Mouse (Mus musculus): ENCODE data around the gene Fer. TPM values are rescaled to one million over a fixed set of nuclear protein-coding genes. Genes with fewer than 3 reads are reported as not detected.

Gene Fer
- total and polyA plus RNA-seq, 2 experiments from 2014 or later: 14.3 to 24.8 TPM

GRCm38 (mm10) chr17:64138036-64138717 lies 275.3 kb downstream of the Fer start:
- peaks cover 8% of the 10 kb centered on the region; the same call in 1 of the 2 replicates for H3K36me3 ChIP-seq (ENCODE audit: insufficient read depth, low read length)
- H3K4me3 ChIP-seq (ENCODE audit: low read length): no peak overlapping the region
- H3K27me3 ChIP-seq (ENCODE audit: insufficient read depth, low read length): no peaks in the 10 kb centered on the region
- 93% methylated on average over 8 of the region's 8 CpGs for WGBS
- H3K4me1 ChIP-seq (ENCODE audit: insufficient read depth, low read length): peaks cover 9% of the 10 kb centered on the region
- DNase-seq (ENCODE audit: low spot score) (no peak), ATAC-seq (no peak)
- no peak overlapping the region for H3K27ac ChIP-seq
- no peak overlapping the region for H3K4me2 ChIP-seq (ENCODE audit: low read depth, low read length)
- no peak overlapping the region for H3K9ac ChIP-seq (replicated peaks; ENCODE audit: low read length)
- no peaks in the 10 kb centered on the region for H3K9me3 ChIP-seq (ENCODE audit: low read length)
- TF ChIP-seq CTCF (IDR thresholded peaks at IDR 0.05; ENCODE audit: low read depth): no peak

DNA sequence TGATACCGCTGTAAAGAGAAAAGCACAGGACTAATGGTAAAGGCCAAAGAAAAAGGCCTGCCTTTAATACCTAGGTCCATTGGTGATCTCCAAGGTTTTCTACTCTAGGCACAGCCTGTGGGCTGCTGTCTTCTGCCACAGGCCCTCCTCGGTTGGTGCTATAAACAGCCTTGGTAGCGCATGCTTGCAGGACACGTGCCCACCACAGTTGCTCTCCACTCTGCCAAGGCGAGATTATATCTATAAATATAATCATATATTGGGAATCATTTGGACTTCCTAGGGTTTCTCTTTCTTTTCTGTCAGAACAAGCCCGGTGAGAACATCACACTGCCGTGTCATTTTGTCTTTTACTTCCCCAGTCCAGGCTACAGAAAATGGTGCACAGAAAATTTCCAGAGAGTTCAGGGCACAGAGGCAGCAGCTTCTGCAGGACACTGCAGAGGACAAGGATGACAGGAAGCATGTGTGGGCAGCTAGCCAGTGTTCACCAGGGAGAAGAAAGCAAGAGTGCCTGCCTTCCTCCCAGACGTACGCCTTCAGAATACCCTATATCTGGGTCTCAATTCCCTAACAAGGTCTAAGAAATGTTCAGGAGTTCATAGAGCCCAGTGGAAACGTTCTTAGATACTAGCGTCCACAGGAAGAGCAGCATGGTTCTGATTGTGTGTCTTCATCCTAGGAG lies 276.5 kb downstream of the Fer start:
- TF ChIP-seq CTCF (IDR thresholded peaks at IDR 0.05; ENCODE audit: low read depth): no peak
- Histone ChIP-seq H3K9ac (replicated peaks; ENCODE audit: low read length) (no peak overlapping the region), H3K27ac (peak overlapping the region; percentile 28; the same call in 1 of the 2 replicates), H3K27me3 (ENCODE audit: insufficient read depth, low read length) (no peaks in the 10 kb centered on the region), H3K4me2 (ENCODE audit: low read depth, low read length) (no peak overlapping the region), H3K4me1 (ENCODE audit: insufficient read depth, low read length) (peaks cover 9% of the 10 kb centered on the region), H3K9me3 (ENCODE audit: low read length) (no peaks in the 10 kb centered on the region), H3K4me3 (ENCODE audit: low read length) (no peak overlapping the region), H3K36me3 (ENCODE audit: insufficient read depth, low read length) (peaks cover 8% of the 10 kb centered on the region; the same call in 1 of the 2 replicates)
- 71% methylated on average over 11 of the region's 11 CpGs for WGBS
- ATAC-seq: no peak
- no peak for DNase-seq (ENCODE audit: low spot score)

GRCm38 (mm10) chr17:64140063-64140850 lies 277.4 kb downstream of the Fer start:
- 32% methylated on average over 18 of the region's 18 CpGs for WGBS
- DNase-seq (ENCODE audit: low spot score) (peak; percentile 57), ATAC-seq (peak; percentile 79)
- Histone ChIP-seq H3K9ac (replicated peaks; ENCODE audit: low read length) (0 out of 2 replicates have a peak overlapping the region, but pooled peaks have one; percentile 28), H3K4me2 (ENCODE audit: low read depth, low read length) (no peak overlapping the region), H3K27me3 (ENCODE audit: insufficient read depth, low read length) (no peaks in the 10 kb centered on the region), H3K4me1 (ENCODE audit: insufficient read depth, low read length) (peaks cover 9% of the 10 kb centered on the region), H3K27ac (peak overlapping the region; percentile 28; the same call in 1 of the 2 replicates), H3K4me3 (ENCODE audit: low read length) (no peak overlapping the region), H3K9me3 (ENCODE audit: low read length) (no peaks in the 10 kb centered on the region), H3K36me3 (ENCODE audit: insufficient read depth, low read length) (peaks cover 8% of the 10 kb centered on the region; the same call in 1 of the 2 replicates)
- TF ChIP-seq CTCF (IDR thresholded peaks at IDR 0.05; ENCODE audit: low read depth): no peak

GRCm38 (mm10) chr17:64141856-64142255 lies 279.0 kb downstream of the Fer start:
- TF ChIP-seq CTCF (IDR thresholded peaks at IDR 0.05; ENCODE audit: low read depth): no peak
- ATAC-seq: peak; percentile 58
- Histone ChIP-seq H3K27ac (0 out of 2 replicates have a peak overlapping the region, but pooled peaks have one; percentile 2), H3K27me3 (ENCODE audit: insufficient read depth, low read length) (no peaks in the 10 kb centered on the region), H3K9ac (replicated peaks; ENCODE audit: low read length) (no peak overlapping the region), H3K36me3 (ENCODE audit: insufficient read depth, low read length) (peaks cover 8% of the 10 kb centered on the region; the same call in 1 of the 2 replicates), H3K4me2 (ENCODE audit: low read depth, low read length) (no peak overlapping the region), H3K9me3 (ENCODE audit: low read length) (no peaks in the 10 kb centered on the region), H3K4me1 (ENCODE audit: insufficient read depth, low read length) (peaks cover 9% of the 10 kb centered on the region), H3K4me3 (ENCODE audit: low read length) (no peak overlapping the region)
- WGBS: 48% methylated on average over 9 of the region's 9 CpGs
- DNase-seq (ENCODE audit: low spot score): peak; percentile 30

DNA sequence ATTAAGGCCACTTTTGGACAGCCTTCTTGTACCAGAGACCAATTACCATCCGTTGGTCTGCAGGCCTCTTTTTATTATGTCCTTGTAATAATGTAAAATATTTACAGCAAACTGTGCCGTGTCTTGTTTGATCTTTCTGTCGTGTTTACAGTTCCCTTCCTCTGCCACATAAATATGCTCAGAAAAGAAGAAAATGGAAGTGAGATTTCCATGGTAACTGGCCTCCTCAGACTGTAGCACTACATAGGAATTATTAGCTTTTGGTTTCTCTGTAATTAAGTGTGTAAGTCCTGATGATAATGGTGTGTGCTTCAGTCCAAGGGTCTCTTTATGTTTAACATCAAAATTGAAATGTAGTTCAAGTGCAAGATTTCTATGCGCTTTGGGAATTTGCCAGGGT lies 283.5 kb downstream of the Fer start:
- TF ChIP-seq CTCF (IDR thresholded peaks at IDR 0.05; ENCODE audit: low read depth): no peak
- H3K36me3 ChIP-seq (ENCODE audit: insufficient read depth, low read length): no peaks in the 10 kb centered on the region; the same call in 1 of the 2 replicates
- DNase-seq (ENCODE audit: low spot score) (no peak), ATAC-seq (no peak)
- H3K4me2 ChIP-seq (ENCODE audit: low read depth, low read length): no peak overlapping the region
- H3K27ac ChIP-seq: no peak overlapping the region
- H3K4me3 ChIP-seq (ENCODE audit: low read length): no peak overlapping the region
- H3K9ac ChIP-seq (replicated peaks; ENCODE audit: low read length): no peak overlapping the region
- no peaks in the 10 kb centered on the region for H3K27me3 ChIP-seq (ENCODE audit: insufficient read depth, low read length)
- 61% methylated on average over 4 of the region's 4 CpGs for WGBS
- no peaks in the 10 kb centered on the region for H3K9me3 ChIP-seq (ENCODE audit: low read length)
- H3K4me1 ChIP-seq (ENCODE audit: insufficient read depth, low read length): no peaks in the 10 kb centered on the region

DNA sequence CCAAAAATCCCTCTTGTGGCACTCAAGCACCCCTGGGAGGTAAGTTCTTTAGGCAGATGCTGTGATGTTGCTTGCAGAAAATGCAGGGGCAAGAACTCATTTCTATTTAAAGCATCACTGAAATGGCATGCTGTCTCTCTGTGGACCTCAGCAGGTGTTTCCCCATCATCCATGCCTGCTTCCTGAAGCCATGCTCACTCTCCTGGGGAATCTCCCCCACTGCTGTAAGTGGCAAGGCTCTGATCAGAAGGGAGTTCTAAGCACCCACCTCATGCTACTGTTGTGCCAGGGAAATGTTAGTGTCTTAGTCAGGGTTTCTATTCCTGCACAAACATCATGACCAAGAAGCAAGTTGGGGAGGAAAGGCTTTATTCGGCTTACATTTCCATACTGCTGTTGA lies 287.9 kb downstream of the Fer start:
- H3K27me3 ChIP-seq (ENCODE audit: insufficient read depth, low read length): no peaks in the 10 kb centered on the region
- no peak overlapping the region for H3K27ac ChIP-seq
- no peak for ATAC-seq
- no peak for TF ChIP-seq CTCF (IDR thresholded peaks at IDR 0.05; ENCODE audit: low read depth)
- no peak overlapping the region for H3K9ac ChIP-seq (replicated peaks; ENCODE audit: low read length)
- no peak overlapping the region for H3K4me2 ChIP-seq (ENCODE audit: low read depth, low read length)
- no peaks in the 10 kb centered on the region; the same call in 1 of the 2 replicates for H3K36me3 ChIP-seq (ENCODE audit: insufficient read depth, low read length)
- H3K4me3 ChIP-seq (ENCODE audit: low read length): no peak overlapping the region
- no peaks in the 10 kb centered on the region for H3K9me3 ChIP-seq (ENCODE audit: low read length)
- no peaks in the 10 kb centered on the region for H3K4me1 ChIP-seq (ENCODE audit: insufficient read depth, low read length)
- no CpG with 5 or more reads among the region's 1 CpGs for WGBS
- DNase-seq (ENCODE audit: low spot score): no peak
